ENCODE assay signal across 30 mouse cellular contexts in the genomic region with DNA sequence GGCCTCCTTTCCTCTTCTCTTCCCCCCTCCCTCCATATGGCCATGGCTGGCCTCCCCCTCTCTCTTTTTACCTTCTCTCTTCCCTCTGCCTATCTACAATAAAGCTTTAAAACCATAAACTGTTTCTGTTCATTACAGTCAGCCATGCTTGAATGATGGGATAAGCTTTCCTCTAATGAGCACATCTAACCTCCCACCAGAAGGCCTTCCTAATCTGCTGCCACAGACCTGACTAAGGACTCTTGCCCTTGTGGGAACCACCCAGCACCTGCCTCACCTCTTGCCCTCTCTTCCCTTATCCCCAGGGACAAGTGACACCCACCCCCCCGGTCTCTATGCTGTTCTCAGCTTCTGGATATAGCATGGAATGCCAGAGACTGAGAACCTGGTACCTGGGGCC.
A peak's percentile ranks its signal among the peaks of the same experiment; 100 is the strongest.
DNase-seq lines count a peak whose midpoint lies in the region; ATAC-seq lines count a peak whose summit lies in the region.
"Had no signal": no experiment of that assay in that cellular context is flagged by ENCODE, and none has a peak within 500 bp of the region (broad histone marks: within the 10 kb centered on the region; RNA-seq: fewer than 3 reads in every experiment).

No protein-coding gene starts in this region.

- DNase-seq in forebrain, embryonic 10.5 days (ENCODE audit: extremely low spot score, low spot score), result peak; percentile 14
- DNase-seq in hindbrain, embryonic 11.5 days (ENCODE audit: low spot score), result no peak
- peak; percentile 68 for DNase-seq in retina, postnatal 1 day
- no peak for DNase-seq in retina, embryonic 14.5 days (ENCODE audit: low spot score)
- DNase-seq: adrenal gland, postnatal 10 days; adrenal gland, postnatal 36 days; B cell, adult 2 months; cerebellum, adult 11 months; cerebellum, adult 2 months; cerebellum, adult 9-11 months; cerebellum, postnatal 25 days; forebrain, postnatal 0 days; gastrocnemius, adult 2 months; gastrocnemius, postnatal 14 days; heart, adult 18-20 months; heart, postnatal 14 days; heart, postnatal 4 days; kidney, adult 11 months had no signal

- H3K4me1 ChIP-seq in forebrain, embryonic 10.5 days, result peaks cover 8% of the 10 kb centered on the region; the same call in 1 of the 2 replicates
- H3K4me1 ChIP-seq in forebrain, embryonic 13.5 days, result no peaks in the 10 kb centered on the region
- no peaks in the 10 kb centered on the region for H3K4me1 ChIP-seq in hindbrain, embryonic 16.5 days (ENCODE audit: control insufficient read depth, insufficient read depth, low read depth, low read length)
- no peaks in the 10 kb centered on the region for H3K4me1 ChIP-seq in hindbrain, embryonic 11.5 days (replicated peaks; ENCODE audit: control insufficient read depth, insufficient read depth, low read length)
- H3K4me1 ChIP-seq: embryonic facial prominence, embryonic 13.5 days; forebrain, embryonic 12.5 days; heart, embryonic 12.5 days; heart, embryonic 15.5 days; hindbrain, embryonic 12.5 days; hindbrain, embryonic 15.5 days; intestine, embryonic 15.5 days had no signal

- ATAC-seq in forebrain, embryonic 13.5 days, result no peak
- peak; percentile 71 for ATAC-seq in hindbrain, embryonic 16.5 days
- ATAC-seq in hindbrain, embryonic 11.5 days (ENCODE audit: low FRiP score), result no peak
- ATAC-seq: forebrain, postnatal 0 days; intestine, embryonic 15.5 days; Patski had no signal

- no peak overlapping the region for H3K27ac ChIP-seq in forebrain, embryonic 10.5 days
- no peak overlapping the region for H3K27ac ChIP-seq in forebrain, embryonic 13.5 days
- no peak overlapping the region for H3K27ac ChIP-seq in hindbrain, embryonic 16.5 days (ENCODE audit: low read depth, low read length)
- no peak overlapping the region for H3K27ac ChIP-seq in hindbrain, embryonic 11.5 days (ENCODE audit: low read depth, low read length)
- H3K27ac ChIP-seq: embryonic facial prominence, embryonic 13.5 days; forebrain, embryonic 12.5 days; gastrocnemius, adult 2 months; heart, embryonic 15.5 days; hindbrain, embryonic 12.5 days; hindbrain, embryonic 15.5 days; intestine, embryonic 15.5 days had no signal

- 40% methylated on average over 1 of the region's 1 CpGs for WGBS in forebrain, embryonic 10.5 days
- WGBS in forebrain, embryonic 13.5 days, result 35% methylated on average over 1 of the region's 1 CpGs
- WGBS in hindbrain, embryonic 16.5 days, result 56% methylated on average over 1 of the region's 1 CpGs
- 53% methylated on average over 1 of the region's 1 CpGs for WGBS in hindbrain, embryonic 11.5 days

- no peaks in the 10 kb centered on the region; the same call in 1 of the 2 replicates for H3K9me3 ChIP-seq in forebrain, embryonic 10.5 days
- H3K9me3 ChIP-seq in forebrain, embryonic 13.5 days (replicated peaks), result no peaks in the 10 kb centered on the region
- H3K9me3 ChIP-seq in hindbrain, embryonic 16.5 days (ENCODE audit: control insufficient read depth, low read length), result no peaks in the 10 kb centered on the region
- H3K9me3 ChIP-seq in hindbrain, embryonic 11.5 days (ENCODE audit: control insufficient read depth, low read length), result no peaks in the 10 kb centered on the region
- H3K9me3 ChIP-seq: embryonic facial prominence, embryonic 13.5 days; forebrain, embryonic 12.5 days; G1E; heart, embryonic 15.5 days; hindbrain, embryonic 12.5 days; intestine, embryonic 15.5 days had no signal

- H3K27me3 ChIP-seq in forebrain, embryonic 10.5 days (ENCODE audit: poor library complexity, severe bottlenecking), result no peaks in the 10 kb centered on the region
- H3K27me3 ChIP-seq in forebrain, embryonic 13.5 days, result no peaks in the 10 kb centered on the region
- no peaks in the 10 kb centered on the region for H3K27me3 ChIP-seq in hindbrain, embryonic 16.5 days (replicated peaks; ENCODE audit: control insufficient read depth, insufficient read depth, low read length)
- H3K27me3 ChIP-seq in hindbrain, embryonic 11.5 days (ENCODE audit: control insufficient read depth, insufficient read depth, low read length), result no peaks in the 10 kb centered on the region
- H3K27me3 ChIP-seq: CH12.LX; embryonic facial prominence, embryonic 13.5 days; forebrain, embryonic 12.5 days; heart, embryonic 12.5 days; heart, embryonic 15.5 days; hindbrain, embryonic 12.5 days; hindbrain, embryonic 15.5 days; intestine, embryonic 15.5 days; Patski had no signal

- H3K4me2 ChIP-seq in forebrain, embryonic 13.5 days, result no peak overlapping the region
- no peak overlapping the region for H3K4me2 ChIP-seq in hindbrain, embryonic 16.5 days (ENCODE audit: low read length)
- H3K4me2 ChIP-seq in hindbrain, embryonic 11.5 days (replicated peaks; ENCODE audit: low read depth, low read length), result no peak overlapping the region
- H3K4me2 ChIP-seq: embryonic facial prominence, embryonic 13.5 days; forebrain, embryonic 12.5 days; heart, embryonic 12.5 days; heart, embryonic 15.5 days; hindbrain, embryonic 12.5 days; hindbrain, embryonic 15.5 days; intestine, embryonic 15.5 days had no signal

- no peak overlapping the region for H3K4me3 ChIP-seq in forebrain, embryonic 10.5 days
- no peak overlapping the region for H3K4me3 ChIP-seq in forebrain, embryonic 13.5 days
- no peak overlapping the region for H3K4me3 ChIP-seq in hindbrain, embryonic 16.5 days (ENCODE audit: low read length)
- H3K4me3 ChIP-seq in hindbrain, embryonic 11.5 days (ENCODE audit: low read depth, low read length), result no peak overlapping the region
- H3K4me3 ChIP-seq: embryonic facial prominence, embryonic 13.5 days; forebrain, embryonic 12.5 days; gastrocnemius, adult 2 months; heart, embryonic 12.5 days; heart, embryonic 15.5 days; hindbrain, embryonic 12.5 days; hindbrain, embryonic 15.5 days; intestine, embryonic 15.5 days had no signal

- no peak overlapping the region for H3K9ac ChIP-seq in forebrain, embryonic 13.5 days
- H3K9ac ChIP-seq in hindbrain, embryonic 16.5 days (ENCODE audit: low read depth, low read length), result no peak overlapping the region
- H3K9ac ChIP-seq in hindbrain, embryonic 11.5 days (ENCODE audit: low read depth, low read length), result no peak overlapping the region
- H3K9ac ChIP-seq: embryonic facial prominence, embryonic 13.5 days; forebrain, embryonic 12.5 days; forebrain, postnatal 0 days; heart, embryonic 12.5 days; heart, embryonic 15.5 days; hindbrain, embryonic 12.5 days; hindbrain, embryonic 15.5 days; intestine, embryonic 15.5 days had no signal

- H3K36me3 ChIP-seq in forebrain, embryonic 10.5 days (replicated peaks), result no peaks in the 10 kb centered on the region
- no peaks in the 10 kb centered on the region for H3K36me3 ChIP-seq in forebrain, embryonic 13.5 days (ENCODE audit: poor library complexity, severe bottlenecking)
- no peaks in the 10 kb centered on the region for H3K36me3 ChIP-seq in hindbrain, embryonic 16.5 days (ENCODE audit: control insufficient read depth, insufficient read depth, low read length)
- H3K36me3 ChIP-seq in hindbrain, embryonic 11.5 days (ENCODE audit: control insufficient read depth, insufficient read depth, low read length), result no peaks in the 10 kb centered on the region
- H3K36me3 ChIP-seq: embryonic facial prominence, embryonic 13.5 days; forebrain, embryonic 12.5 days; G1E; heart, embryonic 12.5 days; heart, embryonic 15.5 days; hindbrain, embryonic 12.5 days; hindbrain, embryonic 15.5 days; intestine, embryonic 15.5 days had no signal

Comparison
In these comparisons a context has a peak if more than half of its experiments do, and no peak if none do; other contexts are left out.
1. DNase-seq: peak in forebrain, embryonic 10.5 days (single experiment) and retina, postnatal 1 day (single experiment); none in hindbrain, embryonic 11.5 days (single experiment) and retina, embryonic 14.5 days (single experiment).